Mouse (Mus musculus): ENCODE results near the gene Tnfrsf1b.
A peak's percentile ranks its signal among the peaks of the same experiment; 100 is the strongest.

The Tnfrsf1b gene

DNA sequence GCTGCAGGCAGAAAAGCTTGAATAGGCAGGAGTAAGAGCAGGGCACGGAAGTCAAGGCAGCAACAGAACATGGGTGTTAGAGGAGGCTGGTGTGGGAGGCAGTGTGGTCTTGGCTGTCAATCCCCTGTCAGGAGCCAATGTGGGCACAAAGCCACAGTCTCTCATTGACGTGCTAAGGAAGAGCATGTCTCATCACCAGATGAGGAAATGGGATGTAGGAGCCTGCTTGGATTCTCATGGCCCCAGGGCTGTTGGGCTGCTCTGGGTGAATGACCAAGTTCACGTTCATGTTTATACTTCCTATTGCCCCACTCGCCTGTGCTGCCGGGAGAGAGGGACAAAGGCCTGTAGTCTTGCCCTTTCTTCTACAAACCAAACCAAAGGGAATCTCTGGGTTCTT, 28.8 kb downstream of the Tnfrsf1b start:
- no peak for DNase-seq

DNA sequence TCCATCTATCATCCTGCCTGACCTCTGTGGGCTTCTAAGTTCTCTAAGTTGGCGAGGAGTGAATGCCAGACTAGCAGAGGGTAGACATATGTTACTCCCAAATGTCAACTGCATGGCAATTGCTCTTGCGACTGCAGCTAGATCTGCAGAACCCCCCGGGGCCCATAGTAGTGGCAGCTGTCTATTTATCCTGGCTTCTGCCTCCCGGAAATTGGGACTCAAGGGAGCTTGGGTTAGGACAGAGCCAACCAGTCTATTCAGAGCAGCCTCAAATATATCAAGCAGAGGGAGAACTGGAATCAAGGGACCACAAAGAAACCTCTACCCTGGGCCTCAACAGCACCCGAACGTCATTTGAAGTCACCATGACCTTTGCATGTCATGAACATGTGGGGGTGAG, 29.6 kb downstream of the Tnfrsf1b start:
- no peak for DNase-seq

DNA sequence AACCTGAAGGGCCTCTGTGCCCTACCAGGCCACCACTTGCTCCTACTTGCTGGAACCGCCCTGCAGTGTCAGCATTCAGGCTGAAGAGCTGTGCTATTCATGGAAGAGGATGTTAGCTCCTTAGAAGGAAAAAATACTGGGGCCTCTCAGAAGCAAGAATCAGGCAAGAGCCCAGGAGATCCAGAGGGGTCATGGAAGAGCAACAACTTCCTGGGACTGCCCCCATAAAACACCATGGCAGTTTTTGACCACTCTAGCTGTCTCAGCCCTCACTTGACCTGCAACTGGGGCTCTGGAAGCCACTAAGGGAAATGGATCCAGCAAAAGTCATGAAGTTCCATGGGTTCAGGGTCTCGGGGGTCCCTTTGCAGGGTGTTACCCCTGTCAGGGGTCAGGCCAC, 31.3 kb downstream of the Tnfrsf1b start:
- DNase-seq, result no peak

DNA sequence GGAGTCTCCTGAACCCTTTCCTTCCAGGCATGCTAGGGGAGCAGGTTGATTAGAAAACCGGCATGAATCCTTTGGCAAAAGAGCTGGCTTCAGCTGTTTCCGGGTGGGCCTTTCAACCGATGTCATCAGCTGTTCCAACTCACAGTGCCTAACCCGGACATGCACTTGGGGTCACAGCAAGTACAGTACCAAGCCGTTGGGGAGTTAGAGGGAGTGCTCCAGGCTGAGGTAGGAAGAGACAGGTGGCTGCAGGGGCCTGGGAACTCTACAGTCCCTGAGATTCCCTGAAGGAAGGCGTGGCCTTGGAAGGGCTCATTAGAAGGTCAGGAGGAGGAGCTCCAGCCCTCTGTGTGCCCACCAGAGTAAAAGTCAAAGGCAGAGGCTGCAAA, 31.9 kb downstream of the Tnfrsf1b start:
- DNase-seq, result no peak

DNA sequence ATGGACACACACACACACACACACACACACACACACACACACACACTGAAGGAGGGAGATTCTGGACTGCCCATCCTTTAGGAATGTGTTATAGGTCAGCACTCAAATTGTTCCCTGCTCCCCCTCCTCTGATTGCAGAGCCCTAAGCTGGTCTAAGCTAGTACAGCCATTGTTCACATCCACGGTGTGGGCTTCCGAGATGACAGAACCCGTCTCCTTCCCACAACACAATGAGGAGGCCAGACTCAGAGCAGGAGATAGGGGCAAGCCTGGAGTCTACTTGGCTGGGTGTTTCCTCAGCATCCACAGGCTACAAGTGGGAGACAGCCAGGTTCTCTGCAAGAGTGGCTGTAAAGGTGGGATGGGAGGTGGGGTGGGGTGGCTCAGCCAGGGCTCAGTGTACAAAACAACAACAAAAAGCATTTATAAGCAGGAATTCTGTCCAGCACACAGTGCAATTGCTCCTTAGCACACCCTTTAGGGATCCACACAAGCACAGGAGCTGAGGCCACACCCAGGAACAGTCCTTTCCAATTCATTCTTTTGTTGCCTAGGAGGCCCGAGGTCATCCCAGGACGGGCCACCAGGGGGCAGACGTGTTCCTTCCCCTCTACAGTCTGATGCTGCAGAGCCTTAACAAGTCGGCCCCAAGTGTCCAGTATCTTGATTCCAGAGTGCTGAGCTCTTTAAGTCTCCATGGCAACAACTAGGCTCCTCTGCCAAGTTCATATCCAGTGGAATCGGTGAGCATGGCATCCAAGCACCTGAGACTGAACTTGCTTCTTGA, 32.5 kb downstream of the Tnfrsf1b start:
- DNase-seq, result peak; percentile 86 to 90

DNA sequence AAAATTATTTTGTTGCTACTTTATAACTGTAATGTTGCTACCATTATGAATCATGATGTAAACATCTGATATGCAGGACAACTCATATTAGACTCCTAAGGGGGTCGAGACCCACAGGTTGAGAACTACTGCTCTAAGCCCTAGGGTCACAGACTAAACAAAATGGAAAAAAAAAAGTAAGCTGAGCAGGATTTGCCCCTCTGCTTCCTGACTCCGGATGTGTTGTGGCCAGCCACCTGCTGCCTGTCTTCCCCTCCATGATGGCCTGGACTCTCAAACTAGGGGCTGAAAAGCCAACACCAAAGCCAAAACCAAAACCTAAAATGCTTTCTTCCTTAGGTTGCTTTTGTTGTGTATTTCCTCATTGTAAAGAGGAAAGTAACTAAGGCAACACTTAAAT, 35.6 kb downstream of the Tnfrsf1b start:
- DNase-seq, result peak; percentile 42 to 60

DNA sequence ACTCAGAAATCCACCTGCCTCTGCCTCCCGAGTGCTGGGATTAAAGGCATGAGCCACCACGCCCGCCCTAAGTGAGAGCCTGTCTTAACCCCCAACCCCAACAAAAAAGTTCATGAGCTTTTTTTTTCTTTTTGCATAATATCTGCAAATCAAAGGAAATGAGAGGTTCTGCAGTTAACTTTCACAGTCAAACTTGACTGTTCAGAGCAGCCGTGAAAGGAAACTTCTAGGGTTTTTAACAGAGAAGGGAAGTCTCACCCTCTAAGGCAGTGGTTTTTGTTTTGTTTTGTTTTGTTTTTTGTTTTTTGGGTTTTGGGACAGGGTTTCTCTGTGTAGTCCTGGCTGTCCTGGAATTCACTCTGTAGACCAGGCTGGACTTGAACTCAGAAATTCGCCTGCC, 36.1 kb downstream of the Tnfrsf1b start:
- no peak for DNase-seq

DNA sequence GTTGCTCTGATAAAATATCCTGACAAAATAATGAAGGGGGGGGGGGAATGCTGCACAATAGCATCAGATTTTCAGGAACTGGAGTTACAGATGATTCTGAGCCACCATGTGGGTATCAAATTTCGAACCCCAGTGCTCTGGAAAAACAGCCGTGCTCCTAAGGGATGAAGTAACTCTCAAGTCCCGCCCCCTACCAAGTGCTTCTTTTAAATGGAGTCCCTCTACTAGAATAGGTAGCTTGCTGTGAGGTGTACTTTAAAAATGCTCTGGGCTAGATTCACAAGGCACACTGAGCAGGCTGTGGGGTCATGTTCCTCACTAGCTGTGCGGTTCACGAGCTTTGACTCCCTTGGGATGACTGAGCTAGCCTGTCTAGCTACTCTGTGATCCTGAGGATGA, 37.0 kb downstream of the Tnfrsf1b start:
- DNase-seq, result no peak

DNA sequence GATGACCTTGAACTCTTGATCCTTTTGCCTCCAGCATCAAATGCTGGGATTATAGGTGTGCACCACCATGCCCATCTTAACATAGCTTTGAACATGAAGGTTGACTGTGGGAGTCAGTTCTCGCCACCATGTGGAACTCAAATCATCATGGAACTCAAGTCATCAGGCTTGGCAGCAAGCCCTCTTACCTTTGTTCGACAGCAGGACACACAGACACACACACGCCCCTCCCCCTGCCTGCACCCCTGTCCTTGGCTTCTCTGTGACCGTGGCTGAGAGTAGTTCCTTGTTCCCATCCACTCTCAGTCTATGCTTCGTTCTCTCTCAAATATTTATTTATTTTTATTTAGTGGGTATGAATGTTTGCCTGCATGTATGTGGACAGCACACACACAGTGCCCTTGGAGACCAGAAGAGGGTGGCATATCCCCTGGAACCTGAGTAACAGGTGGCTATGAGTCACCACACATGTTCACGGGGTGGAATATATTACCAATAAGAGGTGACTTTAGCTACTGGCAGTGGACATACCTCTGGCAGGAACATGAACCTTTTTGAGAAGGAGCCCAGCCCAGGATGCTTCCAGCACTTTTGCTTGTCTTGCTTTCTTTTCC, 37.5 kb downstream of the Tnfrsf1b start:
- no peak for DNase-seq

DNA sequence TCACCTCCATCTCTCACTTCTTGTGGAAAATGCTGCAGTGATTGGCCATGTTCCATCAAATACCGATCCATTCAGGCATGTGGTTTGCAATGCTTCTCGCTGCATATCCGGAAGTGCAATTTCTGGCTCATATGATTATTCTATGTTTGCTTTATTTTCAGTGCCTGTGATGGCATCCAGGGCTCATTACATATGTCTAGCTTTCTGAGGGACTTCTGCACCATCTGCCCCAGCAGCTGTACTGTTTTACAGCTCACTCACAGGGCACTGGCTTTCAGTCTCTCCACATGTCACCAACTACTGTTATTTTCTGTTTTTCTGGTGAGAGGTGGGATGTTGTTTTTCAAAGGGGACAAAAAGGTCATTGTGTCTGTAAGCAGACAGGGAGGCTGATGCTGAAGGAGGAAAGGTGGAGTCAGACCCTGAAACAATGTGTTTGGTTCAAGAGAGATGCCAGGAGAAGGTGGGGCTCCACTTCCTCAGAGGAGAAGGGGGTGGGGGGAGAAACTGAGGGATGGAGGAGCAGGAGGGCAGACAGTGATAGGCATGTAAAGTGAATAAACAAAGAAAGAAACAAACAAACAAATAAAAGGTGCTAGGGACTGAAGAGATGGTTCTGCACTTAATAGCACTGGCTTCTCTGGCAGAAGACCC, 38.8 kb downstream of the Tnfrsf1b start:
- DNase-seq, result no peak

DNA sequence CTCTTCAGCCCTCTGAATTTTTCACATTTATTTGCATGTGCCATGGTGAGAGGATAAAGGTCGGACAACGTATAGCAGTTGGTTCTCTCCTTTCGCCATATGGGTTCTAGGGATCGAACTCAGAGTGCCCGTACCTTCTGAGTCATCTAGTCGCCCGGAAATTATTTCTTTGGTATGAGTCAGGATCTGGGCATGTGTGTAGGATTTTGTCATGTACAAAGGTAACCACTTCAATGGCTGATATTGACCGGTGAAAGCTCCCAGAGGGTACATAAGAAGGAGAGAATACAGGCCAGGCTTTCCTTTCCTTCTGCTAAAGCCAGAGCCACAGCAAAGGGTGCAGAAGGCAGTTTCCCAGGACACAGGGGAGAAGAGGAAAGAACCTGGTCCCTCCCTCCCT, 41.9 kb downstream of the Tnfrsf1b start:
- DNase-seq, result no peak

DNA sequence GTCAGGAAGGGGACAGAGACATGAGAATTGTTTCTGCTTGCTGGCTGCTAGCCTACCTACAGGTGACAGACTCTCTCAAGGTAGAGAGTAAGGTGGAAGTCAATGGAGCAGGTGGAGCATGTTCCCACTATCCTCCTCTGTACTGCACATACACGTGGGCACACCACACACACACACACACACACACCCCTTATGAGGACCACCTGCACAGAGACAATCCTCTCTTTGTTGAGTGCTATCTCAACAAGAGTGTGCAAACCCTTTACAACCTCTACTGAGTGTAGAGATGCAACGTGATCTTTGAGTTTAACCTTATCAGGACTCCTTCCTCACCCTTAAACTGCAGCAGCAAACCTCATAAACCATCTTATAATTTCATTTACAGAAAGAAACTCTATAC, 43.4 kb downstream of the Tnfrsf1b start:
- DNase-seq, result no peak

DNA sequence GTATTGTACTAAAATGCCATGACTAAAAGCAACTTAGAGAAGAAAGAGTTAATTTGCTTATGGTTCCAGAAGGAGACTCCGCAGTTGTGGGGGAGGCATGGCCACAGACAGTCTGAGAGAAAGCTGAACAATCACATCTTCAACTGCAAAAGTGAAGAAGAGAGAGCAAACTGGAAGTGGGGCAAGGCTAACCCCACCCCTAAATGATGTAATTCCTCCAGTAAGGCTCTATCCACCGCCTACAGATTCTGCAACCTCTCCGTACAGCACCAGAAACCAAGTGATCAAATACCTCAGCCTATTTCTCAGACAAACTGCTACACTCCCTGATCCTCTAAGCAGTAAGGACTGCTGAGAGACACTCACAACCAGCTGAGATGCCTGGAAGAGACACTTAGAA, 45.2 kb downstream of the Tnfrsf1b start:
- DNase-seq, result no peak

DNA sequence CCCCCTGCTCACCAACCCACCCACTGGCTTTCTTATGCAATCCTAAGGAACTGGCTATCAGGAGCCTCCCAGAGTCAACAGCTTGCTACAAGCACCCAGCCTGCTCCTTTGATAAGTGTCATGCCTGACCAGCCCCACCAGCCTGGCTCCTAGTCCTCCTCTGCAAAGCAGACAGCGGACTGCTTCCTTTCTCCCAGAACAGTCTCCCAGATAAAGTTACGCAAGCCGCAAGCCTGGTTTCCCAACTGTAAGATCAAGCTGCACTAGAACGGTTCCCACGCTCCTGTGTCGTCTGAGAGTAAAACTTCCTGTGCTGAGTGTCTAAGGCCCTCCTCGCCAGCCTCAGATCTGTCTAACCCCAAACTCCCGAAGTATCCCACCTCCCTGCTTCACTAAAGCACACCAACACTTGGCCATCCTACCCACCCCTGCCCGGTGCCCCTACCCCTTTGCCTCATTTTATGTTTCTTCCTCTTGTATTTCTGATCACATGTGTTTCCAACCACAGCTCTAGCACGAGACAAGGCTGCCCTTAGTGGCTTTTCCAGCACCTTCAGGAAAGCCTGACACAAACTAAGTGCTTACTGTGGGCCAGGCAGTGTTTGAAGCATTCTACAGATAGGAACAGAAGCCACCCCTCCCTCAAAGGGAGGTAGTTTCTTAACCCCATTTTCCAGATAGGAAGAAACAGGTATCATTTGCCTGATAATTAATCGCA, 46.5 kb downstream of the Tnfrsf1b start:
- DNase-seq, result no peak

DNA sequence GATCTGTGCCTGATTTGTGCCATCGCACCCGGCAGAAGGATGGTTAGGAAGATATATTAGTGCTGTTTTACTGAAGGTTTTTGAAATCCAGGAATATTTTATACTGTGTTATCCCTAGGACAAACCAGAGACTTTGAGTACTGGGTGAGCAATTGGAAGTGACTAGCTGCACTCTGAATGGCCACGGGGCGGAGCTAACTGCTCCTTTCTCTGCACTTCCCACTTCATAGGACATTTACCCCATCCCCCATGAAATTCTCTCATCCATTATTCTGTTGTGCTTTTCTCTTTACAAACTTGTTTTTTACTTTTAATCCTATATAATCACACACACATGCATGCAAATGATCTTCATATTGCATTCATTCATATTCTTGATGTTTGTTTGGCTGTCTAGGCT, 50.1 kb downstream of the Tnfrsf1b start:
- no peak for DNase-seq

DNA sequence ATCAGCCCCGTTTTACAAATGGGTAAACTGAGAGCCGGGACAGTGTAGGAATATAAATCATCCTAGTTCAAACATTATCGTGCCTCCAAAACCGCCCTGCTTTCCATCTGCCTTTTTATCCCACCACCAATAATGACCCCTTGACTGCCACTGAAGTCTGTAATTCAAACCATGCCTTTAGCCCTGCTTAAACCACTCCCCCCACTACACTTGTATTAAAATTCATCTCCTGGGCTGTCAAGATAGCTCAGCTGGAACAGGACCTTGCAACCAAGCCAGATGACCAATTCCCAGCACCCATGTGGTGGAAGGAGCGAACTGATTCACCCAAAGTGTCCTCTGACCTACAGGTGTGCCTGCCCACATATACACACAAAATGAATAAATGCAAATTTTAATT, 51.5 kb downstream of the Tnfrsf1b start:
- no peak for DNase-seq

DNA sequence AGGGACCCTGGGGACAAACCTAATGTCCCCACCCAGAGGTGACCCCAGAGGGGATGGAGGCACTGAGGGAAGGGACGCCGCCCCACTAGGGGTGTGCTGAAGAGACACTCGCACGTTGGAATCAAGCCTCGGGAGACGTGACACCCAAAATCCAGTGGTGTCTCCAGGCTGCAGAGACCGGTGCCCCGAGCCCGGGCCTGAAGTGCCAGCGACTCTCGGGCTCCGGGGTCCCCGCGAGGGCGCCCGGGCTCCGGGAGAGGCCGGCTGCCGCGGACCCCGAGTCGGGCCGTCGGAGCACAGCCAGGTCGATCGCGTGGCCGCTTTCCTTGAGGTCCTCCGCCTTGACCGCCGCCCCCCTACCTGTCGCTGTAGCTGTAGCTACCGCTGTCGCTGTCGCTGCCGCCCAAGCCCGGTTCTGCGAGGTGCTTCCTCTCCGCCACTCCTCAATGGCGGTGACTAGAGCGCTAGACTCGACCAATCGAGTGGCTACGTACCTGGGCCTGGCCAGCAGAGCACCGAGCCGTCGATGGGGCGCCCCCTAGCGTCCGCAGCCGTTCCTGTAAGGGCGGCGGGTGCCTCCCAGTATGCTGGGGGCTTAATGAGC, 52.0 kb downstream of the Tnfrsf1b start, which contains the start of gene Vps13d:
Gene Vps13d (minus strand): TSS at position 447 of the 604 bp plus-strand sequence.
- peak; percentile 91 for DNase-seq

DNA sequence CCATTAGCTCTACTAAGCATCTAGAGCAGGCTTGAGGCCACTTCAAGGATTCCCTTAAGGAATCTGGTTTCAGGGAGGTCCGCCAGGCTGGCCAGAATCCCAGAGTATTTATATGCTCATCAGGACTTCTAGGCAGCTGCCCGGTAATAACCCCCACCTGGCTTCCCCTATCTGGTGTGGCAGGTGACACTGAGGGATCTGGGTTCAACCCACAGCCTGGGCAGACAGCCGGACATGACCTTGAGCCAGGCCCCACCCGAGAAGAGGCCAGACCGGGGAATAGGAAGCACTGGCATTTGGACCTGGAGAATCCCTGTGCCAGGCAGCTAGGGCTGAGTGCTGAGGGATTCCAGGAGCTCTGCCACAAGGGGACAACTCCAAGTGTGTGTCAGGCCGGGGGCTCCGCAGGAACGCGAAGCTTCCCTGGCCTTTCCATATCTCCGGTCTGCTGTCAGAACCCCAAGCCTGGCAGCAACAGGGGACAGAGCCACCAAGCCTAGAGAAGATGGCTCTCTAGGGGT, 52.6 kb downstream of the Tnfrsf1b start:
- DNase-seq, result peak in 1 of 2 experiments; percentile 36

DNA sequence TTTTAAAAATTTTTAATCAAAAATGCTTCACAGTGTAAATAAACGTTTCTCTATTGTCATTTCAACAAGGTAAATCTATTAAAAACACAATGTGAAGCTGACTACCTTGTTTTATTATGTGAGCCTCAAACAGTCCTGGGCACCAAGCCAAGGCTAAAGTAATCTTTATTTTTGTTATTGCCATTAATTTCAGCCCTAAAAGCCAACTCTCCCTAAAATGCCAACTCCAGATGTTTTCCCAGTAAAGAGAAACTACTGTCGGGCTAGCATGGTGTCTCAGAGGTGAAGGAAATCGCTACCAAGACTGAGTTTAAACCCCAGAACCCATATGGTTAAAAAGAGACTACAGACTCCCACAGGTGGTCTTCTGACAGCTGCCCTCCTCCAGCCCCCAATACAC, 53.3 kb downstream of the Tnfrsf1b start:
- no peak for DNase-seq

DNA sequence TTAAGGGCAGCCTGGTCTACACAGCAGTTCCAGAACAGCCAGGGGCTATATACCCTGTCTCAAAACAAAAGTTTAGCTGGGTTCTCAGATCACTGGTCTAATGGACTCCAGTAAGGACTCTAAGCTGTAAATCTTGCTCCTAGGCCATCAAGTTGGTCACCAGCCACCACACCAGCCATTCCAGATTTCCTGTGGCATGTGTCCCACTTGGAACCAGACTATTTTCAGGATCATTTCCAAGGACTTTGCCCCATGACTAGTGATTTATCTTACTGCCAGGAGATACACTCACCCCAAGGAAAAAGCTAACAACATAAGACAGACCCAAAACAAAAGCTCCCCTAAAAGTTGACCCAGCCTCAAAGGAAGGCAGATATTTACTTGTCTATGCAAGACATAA, 54.0 kb downstream of the Tnfrsf1b start:
- DNase-seq, result no peak

DNA sequence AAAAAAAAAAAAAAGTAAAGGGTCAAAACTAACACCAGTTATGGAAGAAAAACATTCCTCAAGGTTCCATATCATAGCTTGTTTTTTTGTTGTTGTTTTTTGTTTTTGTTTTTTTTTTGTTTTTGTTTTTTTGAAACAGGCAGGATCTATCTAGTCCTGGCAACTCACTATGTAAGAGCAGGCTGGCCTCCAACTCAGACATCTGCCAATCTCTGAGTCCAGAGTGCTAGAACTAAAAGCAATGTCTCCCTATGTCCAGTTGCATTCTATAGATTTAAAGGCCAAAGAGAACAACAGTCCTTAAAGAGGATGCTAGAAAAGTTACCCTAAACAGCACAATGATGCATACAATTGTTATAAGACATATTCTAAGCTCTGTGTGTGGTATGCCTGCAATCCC, 58.1 kb downstream of the Tnfrsf1b start:
- DNase-seq, result no peak

DNA sequence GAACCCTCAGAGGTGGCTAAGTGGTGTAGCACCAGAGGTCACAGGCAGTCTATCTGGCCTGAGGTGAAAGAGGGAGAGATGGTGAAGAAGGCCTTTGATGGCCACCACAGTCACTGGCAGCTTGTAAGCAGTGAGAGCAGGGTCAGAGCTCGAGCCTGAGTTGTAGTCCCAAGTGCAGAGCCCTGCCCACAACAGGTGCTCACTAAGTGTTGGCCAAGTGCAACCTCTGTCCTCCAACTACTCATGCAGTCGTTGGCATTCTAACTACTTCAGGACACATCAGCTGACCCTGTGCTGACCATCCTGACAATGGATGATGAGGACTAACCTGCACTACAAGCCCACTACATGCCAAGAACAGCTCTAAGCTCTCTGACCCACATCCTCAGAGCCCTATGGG, 59.1 kb downstream of the Tnfrsf1b start:
- no peak for DNase-seq

All from thymus, postnatal 36 days (tissue).